Mouse (Mus musculus): ENCODE data around the gene Olfr619.

Olfr619 gene

DNA sequence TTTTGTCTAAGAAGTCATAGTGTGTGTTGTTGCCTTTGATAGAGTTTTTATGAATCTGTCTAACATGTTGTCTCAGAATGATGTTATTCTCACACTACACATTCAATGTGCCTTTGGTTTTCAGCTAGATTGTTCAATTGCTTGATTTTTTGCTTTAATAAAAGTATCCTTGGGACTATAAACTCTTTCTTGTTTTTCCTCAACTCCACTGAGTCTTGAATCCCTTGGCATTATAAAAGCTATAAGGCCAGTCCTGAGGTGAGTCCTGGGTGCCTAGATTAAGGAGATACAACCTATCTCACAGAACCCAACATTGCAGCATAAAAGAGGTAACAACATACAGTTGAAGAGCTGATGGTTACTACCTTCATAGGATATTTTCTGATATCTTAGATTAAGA is at the start of gene Olfr619:
Olfr619 (plus strand) TSS at position 301 of the 400 bp plus-strand sequence.
- DNase-seq (ENCODE audit: low spot score in 2 of 2): no peak

DNA sequence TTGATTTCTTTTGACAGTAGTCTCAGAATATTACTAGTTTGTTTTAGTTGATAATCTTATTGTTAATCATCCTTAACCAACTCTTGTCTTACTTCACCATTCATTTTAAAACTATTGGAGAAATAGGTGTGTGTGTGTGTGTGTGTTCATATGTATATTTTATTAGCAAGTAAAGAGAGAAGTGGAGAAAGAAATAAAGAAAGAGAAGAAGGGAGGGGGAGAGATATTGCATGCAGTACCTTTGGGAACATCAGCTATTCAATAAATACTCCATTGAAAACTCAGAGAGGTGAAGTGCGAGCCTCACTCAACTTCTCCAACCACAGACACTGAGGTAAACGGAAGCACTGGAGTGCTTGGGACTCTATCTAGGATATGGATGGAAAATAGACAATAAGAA is 44.6 kb upstream of the Olfr619 start, which contains the start of gene Olfr615:
Olfr615 (plus strand) TSS at position 301 of the 400 bp plus-strand sequence.
- no peak for DNase-seq (ENCODE audit: low spot score in 2 of 2)

DNA sequence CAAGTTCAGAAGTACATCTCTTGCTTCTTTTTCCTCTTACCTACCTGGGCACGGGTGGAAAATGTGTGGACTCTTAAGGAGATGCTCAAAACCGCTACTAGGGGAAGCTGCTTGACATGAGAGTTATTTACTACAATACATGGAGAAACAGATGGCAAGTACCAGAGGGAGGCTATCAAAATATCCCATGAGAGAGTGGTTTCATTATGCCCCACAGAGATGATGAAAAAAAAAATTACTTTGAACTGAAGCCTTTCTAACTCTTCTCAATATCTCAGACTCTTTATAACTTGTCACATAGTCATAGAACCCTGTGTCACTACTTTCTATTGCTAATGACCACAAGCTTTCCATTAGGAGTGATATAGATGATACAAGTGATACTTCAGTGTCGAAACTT is 31.3 kb upstream of the Olfr619 start, which contains the start of gene Olfr616:
Olfr616 (minus strand) TSS at position 101 of the 400 bp plus-strand sequence.
- no peak for DNase-seq (ENCODE audit: low spot score in 2 of 2)

DNA sequence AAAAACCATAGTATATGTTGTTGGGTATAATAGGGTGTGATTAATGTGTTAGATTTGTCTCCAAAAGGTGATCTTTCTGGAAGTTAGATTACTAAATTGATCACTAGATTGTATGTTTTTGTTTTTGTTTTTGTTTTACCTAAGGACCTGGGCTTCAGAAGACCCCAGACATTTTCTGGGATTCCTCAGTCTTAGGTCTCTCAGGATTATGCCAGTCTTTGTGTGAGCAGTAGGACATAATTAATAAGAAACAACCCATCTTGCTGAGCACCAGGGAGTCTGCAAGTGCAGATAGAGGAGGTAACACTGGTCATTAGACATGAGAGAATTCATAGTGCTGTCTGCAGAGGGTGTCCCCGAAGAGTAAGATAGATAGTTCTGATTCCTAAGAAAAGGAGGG is 27.6 kb upstream of the Olfr619 start, which contains the start of gene Olfr617:
Olfr617 (plus strand) TSS at position 301 of the 400 bp plus-strand sequence.
- no peak for DNase-seq (ENCODE audit: low spot score in 2 of 2)

DNA sequence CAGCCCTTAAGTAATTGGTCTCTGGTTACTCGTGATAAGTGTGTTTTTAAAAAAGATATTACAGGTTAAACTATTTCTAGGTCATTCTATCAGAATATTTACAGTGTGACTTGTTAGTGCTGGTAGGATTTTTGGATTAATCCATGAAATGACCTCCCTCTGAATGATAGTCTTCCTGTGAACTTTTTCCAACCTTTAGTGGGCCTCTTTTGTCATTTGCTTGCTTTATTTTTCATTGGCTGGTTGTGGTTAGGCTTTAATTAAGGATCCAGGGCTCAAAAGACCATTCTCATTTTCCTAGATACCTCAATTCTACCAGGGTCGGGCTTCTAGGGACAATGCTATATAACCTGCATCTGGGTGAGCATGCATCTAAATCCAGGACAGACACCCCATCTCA is 10.6 kb upstream of the Olfr619 start, which contains the start of gene Olfr618:
Olfr618 (plus strand) TSS at position 301 of the 400 bp plus-strand sequence.
- no peak for DNase-seq (ENCODE audit: low spot score in 2 of 2)

DNA sequence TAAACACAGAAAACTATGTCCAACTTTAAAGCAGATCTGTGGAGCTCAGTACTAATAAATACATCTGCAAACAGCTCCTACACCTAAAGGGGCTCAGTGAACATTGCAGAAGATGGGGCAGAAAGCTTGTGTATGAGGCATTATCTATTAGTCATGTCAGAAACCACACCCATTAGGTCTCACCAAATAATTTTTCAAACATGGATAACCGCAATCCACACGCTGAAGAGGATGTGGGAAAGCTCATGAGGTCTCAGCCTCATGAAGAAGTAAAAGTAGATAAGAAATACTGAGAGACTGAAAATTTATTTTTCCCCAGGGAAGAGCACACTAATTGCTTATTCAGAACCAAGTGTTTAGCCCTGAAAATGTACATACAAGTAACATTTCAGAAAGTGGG is 7.0 kb downstream of the Olfr619 start:
- DNase-seq (ENCODE audit: low spot score in 2 of 2): no peak

DNA sequence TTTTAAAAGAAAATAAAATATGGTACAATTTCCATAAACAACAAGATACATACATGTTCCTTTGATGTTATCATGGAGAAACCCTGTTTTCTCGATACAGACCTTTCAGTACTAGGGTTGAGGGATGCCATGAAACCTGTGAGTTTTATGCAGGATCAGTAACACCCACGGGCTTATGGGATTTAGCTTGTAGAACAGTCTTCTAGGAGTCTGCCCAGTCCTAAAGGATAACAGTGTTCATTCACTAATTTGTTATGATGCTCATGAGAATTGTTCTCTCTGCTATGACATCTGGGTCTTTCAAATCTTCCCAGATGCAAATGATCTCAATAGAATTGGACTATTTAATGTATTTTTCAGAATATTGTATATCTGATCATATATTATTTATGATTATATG is 12.1 kb downstream of the Olfr619 start, which contains the start of gene Olfr620:
Olfr620 (minus strand) TSS at position 101 of the 400 bp plus-strand sequence.
- no peak for DNase-seq (ENCODE audit: low spot score in 2 of 2)

DNA sequence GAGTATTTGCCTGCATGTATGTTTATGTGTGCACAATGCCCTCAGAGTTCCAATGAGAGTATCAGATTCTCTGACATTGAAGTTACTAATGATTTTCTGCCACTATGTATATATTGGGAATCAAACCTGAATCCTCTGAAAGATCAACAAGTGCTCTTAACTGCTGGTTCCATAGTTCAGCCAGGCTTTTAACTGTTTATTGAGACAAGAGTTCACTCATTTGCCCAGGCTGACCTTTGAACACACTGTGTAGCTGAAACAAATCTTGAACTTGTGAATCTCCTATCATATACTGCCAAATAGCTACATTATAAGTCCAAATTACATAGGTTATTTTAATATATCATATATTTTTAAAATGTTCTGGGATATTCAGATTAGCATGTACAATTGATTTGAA is 36.4 kb downstream of the Olfr619 start:
- no peak for DNase-seq (ENCODE audit: low spot score in 2 of 2)

DNA sequence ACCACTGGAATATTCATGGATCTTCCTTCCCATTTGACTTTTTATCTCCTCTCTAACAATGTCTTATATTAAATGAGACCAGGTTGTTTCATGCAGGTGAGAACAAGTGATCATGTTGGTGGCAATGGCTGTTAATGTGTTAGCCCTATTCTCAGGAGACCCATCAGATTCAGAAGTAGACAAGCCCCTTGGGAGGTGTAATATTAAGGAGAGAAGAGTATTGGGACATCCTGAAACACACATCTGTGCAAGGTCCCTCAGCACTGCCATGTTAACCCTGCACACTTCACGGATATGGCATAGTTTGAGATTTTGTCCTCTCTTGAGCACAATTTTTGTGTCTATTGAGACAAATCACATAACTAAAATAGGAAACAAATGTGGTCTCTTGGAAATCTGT is 42.2 kb downstream of the Olfr619 start, which contains the start of gene Olfr622:
Olfr622 (minus strand) TSS at position 101 of the 400 bp plus-strand sequence.
- no peak for DNase-seq (ENCODE audit: low spot score in 2 of 2)

DNA sequence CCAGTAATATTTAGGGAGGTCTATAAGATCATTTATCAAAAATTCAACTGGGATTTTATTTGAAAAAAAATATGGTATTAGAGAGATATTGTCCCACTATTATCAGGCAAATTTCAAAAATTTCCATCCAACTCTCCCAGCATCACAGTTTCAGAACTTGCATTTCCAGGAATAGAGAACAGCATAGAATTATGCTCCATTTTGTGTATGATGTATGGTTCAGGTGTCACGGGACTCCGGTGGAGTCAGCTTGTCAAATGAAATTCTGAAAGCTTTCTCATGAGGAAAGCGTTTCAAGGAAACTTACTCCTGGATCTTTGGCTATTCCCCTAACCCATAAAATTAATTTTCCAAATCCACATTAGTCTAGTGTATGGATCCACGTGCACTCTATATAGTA is 43.7 kb downstream of the Olfr619 start:
- no peak for DNase-seq (ENCODE audit: low spot score in 2 of 2)
